1 mouse cellular context compared by ENCODE assay signal in the genomic region with DNA sequence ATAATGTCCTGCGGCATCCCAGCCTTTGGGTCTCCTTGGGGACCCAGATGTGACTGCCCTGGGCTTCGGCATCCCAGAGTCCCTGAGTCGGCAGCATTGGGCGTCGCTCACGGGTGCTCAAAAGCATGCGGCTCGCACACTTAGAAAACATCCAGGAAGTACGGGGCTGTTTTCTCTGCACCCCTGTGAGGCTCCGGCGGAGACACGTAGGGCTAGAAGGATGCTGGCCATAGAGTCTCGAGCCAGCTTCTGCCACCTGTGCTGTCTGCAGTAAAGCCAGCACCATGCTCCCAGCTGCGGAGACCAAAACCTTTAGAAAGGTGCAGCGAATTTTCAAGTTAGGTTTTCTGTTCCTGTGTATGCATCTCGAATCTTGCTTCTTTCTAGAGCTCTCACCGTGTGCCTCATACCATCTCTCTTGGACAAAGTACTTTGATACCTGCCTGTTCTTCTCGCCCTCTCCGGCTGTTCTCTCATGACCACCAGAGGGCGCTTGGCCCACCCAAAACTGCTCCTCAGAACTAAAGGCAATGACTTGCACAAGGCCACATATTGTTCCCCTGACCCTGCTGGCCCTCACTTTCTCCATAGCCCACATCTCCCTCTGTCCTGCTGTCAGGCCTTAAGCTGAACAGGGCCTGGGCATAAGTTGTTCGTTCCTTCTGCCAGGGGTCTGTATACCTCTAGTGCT.
TF ChIP-seq lines count a peak whose summit lies in the region.

No protein-coding gene starts in this region.

TF ChIP-seq in CH12.LX, 34 proteins besides CTCF, POLR2A, EP300 and RAD21 (continued from another document):
- no peak for TF ChIP-seq NRF1 (IDR thresholded peaks at IDR 0.05; ENCODE audit: low read depth, low read length)
- peak; percentile 43; the same call in 1 of the 2 replicates for TF ChIP-seq ELF1 (IDR thresholded peaks at IDR 0.05; ENCODE audit: low read depth, low read length)
- TF ChIP-seq HCFC1 (IDR thresholded peaks at IDR 0.05; ENCODE audit: low read depth, low read length) = peak; percentile 6; the same call in 1 of the 2 replicates
- TF ChIP-seq MAFK (IDR thresholded peaks at IDR 0.05; ENCODE audit: insufficient replicate concordance, low read length) = no peak
- no peak for TF ChIP-seq PAX5 (IDR thresholded peaks at IDR 0.05; ENCODE audit: low read length)
- no peak for TF ChIP-seq ZKSCAN1 (IDR thresholded peaks at IDR 0.05; ENCODE audit: borderline replicate concordance, low read depth, low read length)
- no peak for TF ChIP-seq GABPA (IDR thresholded peaks at IDR 0.05; ENCODE audit: insufficient replicate concordance, low read depth, low read length)
- TF ChIP-seq CHD1 (IDR thresholded peaks at IDR 0.05; ENCODE audit: low read depth, low read length) = no peak
- peak; percentile 94 for TF ChIP-seq SMC3 (IDR thresholded peaks at IDR 0.05; ENCODE audit: low read depth, low read length)
- no peak; the same call in none of the 2 replicates for TF ChIP-seq NELFE (IDR thresholded peaks at IDR 0.05; ENCODE audit: low read depth, low read length)
- TF ChIP-seq MYC (IDR thresholded peaks at IDR 0.05; ENCODE audit: low read depth, low read length) = 0 out of 2 replicates have a peak, but pooled peaks have one; percentile 7
